Mouse (Mus musculus) liver (tissue): ENCODE measurements around the gene Armh1.
"Not testable (repeated sequence)": the region's sequence is repeated elsewhere in the genome, so short reads cannot be mapped to it uniquely, and the experiment has no call there.

Experiments
- DNase-seq: peaks from one replicate; pipeline ENCODE4 v3.0.0-alpha.2; 2020; ENCODE audit warnings: mixed read lengths

The Armh1 gene

DNA sequence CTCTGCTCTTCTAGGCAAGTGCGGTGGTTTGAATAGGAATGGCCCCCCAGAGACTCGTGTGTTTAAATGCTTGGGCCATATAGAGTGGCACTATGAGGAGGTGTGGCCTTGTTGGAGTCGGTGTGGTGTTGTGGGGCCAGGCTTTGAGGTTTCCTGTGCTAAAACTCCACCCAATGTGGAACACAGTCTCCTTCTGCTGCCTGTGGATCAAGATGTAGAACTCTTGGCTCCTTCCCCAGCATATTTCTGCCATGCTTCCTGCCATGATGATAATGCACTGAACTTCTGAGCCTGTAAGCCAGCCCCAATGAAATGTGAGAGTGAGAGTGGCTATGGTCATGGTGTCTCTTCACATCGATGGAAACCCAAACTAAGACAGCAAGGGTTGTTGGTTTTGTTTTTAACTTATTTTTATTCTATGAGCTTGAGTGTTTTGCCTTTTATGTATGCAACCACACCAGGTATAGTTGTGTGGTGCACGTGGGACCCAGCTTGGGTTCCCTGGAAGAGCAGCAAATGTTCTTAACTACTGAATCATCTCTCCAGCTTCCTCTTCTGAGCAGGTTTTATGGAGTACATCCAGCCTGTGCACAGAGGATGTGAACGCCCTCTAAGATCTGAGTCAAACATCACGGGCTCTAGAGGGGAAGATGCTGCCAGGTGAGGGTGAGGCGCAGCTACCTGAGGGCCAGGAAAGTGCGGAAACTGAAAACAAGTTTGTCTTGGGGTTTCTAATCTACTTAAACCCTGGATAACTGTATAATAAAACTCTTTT is 31.0 kb downstream of the Armh1 start:
- DNase-seq: no peak

DNA sequence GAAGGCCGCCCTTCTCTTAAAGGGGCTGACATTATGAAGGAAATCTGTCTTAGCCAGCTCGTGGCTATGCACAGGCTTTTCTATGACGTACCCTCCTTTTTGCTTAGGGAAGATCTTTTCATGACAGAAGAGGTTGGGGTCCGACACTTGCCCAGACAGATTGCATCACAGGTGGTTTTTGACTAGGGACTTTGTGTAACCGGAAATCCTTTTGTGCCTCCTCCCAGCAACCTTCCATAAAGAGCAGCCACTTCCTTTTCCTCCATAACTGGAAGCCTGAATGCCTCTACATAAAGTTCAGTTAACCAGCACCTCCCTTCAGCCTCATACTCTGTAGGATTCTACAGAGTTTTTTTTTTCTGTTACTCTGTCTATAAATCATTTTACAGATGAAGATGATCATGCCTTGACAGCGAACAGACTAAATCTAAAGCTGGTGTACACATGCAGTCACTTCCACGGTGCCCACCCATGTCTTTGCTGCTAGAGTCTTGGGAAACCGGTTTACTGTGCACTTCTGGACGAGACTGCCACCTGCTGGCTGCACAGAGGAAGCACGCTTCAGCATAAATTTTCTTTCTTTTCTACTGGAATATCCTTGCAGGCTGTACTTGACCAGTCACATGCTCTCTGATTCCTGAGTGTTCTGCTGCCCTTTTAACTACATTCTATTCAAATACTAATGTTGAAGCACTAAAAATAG is 33.3 kb downstream of the Armh1 start:
- DNase-seq: peak; percentile 67

DNA sequence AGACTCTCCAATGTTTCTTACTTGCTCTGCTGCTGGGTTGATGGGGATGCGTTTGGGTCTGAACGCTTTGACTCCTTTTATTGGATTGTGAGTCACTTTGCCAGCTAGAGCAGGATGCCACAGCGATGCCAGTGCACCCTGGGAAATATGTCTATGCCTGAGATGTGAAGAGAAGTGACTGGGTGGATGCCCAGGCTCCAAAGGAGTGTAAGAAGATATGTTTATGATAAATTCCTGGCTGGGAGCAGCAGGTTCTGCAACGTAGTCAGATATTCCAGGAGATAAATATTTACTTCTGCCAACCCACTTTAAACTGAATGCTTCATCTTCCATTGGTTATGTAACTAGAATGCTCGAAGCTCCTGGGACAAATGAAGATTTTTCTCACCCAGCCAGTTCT is 34.9 kb downstream of the Armh1 start:
- no peak for DNase-seq

DNA sequence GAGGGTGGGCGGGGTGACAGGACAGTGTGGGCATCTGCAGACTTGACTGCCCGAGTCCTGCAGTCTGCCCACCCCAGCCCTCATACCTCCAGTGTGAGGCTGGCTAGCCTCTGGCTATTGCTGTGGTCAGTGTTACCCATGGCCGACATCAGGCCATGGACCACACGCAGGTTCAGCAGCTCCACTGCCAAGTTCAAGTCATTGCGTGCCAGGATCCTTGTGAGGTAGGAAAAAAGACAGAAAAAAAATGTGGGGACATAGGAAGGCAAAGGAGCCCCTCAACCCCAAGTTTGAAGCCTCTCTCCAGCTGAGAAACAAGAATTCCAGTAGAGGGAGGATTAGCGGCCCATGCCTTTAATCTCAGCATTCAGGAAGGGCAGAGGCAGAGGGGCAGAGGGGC is 37.7 kb downstream of the Armh1 start:
- no peak for DNase-seq

DNA sequence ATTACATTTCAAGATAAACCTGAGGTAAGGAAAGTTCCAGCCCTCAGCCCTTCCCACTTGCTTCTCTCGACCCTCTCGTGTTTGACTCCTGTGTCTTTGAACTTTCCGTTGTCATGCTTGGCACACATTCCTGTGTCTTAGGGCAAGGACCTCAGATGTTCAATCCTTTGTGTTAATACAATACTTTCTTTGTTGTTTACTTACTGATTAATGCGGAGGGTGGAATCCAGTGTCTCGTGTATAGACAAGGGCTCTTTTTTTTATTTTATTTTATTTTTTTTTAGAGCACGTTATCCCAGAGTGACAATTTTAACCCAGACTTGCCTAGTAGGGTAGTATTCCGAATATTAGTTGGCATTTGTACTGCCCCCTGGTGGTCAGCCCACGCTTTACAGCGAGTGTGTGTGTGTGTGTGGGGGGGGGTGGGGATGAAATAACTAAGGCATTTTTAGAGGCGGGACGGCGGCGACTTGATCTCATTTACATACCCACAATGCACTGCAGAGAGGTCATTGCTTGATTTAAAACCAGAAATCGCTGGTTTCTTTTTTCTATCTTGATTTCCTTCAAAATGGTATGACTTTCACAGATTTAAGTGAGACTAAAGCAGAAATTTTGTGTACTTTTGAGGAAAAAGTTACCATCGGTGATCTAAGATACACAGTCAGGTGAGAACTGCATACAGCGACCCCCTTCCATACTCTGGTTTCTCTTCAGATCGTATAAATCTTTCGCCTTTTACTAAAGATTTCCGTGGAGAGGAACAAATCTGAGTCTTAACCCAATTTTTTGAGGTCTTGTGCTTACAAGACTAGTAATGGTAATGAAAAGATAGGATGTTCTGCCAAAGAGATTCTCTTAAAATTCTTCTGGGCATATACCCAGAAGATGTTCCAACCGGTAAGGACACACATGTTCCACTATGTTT is 41.5 kb downstream of the Armh1 start:
- DNase-seq: peak; percentile 87

DNA sequence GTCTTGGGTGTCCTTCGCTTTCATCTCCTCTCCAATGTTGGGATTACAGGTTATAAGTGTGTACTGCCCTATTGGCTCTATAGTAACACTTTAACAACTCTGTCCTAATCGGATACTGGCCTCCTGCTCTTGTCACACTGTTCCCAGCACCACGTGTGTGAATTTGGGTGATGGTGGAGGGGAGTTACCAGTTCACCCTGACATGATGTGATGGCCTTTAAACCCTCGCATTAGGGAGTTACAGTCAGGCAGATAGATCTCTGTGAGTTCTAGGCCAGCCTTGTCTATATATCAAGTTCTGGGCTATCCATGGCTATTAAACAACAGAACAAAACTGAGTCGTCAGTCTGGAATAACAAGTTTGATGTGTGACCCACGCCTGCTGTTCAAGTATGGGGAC is 42.3 kb downstream of the Armh1 start:
- no peak for DNase-seq

DNA sequence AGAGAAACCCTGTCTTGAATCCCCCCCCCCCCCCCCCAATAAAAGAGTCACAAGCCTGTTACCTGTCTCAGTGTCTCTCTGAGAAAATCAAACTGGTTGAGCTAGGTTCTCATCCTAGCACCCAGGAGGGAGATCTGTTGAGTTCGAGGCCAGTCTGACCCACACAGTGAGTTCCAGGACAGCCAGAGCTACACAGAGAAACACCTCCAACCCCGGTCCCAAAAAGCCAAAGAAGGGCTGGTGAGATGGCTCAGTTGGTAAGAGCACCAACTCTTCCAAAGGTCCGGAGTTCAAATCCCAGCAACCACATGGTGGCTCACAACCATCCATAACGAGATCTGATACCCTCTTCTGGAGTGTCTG is 49.0 kb downstream of the Armh1 start:
- DNase-seq: no peak

DNA sequence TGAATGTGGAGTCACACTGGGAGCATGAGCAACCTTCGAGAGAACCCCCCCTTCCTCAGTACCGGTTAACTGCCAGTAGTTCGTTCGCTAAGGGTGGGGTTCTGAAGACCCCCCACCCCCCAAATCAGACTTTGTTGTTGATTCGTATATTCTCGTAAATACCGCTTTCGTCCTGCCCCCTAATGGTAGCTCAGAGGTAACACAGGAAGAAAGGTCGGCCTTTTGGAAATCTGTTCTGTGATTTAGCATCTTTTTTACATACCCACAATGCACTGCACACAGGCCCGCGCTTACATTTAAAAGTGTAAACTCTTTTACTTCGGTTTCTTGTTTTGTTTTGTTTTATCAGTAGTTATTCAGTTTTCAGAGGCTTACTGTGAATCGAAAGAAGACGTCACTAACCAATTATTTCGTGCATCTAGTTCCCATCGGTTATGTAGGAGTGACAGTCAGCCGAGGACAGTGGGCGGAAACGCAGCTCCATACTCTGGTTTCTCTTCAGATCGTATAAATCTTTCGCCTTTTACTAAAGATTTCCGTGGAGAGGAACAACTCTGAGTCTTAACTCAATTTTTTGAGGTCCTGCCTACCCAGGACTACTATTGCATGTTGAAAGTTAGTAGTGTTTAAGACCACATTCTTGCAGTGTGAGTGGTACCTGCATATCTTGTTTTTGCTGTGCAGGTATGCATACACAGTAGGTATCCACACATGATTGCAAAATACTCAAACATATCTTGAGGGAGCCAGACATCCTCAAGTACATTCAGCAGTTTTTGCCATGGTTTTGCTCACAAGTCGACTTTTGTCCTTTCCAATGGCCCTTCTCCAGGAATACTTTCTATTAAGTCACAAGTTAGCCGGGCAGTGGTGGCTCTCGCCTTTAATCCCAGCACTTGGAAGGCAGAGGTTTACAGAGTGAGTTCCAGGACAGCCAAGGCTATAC is 49.6 kb downstream of the Armh1 start:
- DNase-seq: peak; percentile 37

DNA sequence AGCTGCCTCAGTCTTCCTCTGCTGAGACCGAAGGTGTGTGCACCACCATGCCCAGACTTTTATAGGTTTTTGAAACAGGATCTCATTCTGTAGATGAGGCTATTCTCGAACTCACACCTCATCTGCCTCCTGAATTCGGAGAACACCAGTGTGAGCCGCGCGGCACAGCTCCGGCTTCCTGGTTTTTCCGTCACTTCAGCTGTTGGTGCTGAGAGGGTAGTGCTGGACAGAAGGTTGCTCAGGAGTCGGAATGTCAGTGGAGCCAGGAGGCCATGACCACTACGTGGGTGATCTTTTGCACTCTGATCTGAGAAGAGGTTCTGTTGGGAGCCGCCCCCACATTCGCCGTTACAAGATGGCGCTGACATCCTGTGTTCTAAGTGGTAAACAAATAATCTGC is 60.1 kb downstream of the Armh1 start:
- DNase-seq: no peak

DNA sequence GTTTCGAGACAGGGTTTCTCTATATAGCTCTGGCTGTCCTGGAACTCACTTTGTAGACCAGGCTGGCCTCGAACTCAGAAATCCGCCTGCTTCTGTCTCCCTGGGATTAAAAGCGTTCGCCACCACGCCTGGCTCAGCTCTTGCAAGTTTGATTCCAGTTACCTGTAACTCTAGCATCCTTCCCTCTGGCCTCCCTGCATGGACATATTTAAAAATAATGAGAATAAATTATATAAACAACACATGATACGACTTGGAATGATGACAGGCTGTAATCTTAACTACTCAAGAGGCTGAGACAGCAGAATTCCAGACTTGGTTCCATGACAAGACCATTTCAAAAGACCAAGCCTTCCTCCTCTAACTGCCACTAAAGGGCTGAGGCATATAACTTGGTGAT is 61.3 kb downstream of the Armh1 start:
- DNase-seq: no peak

DNA sequence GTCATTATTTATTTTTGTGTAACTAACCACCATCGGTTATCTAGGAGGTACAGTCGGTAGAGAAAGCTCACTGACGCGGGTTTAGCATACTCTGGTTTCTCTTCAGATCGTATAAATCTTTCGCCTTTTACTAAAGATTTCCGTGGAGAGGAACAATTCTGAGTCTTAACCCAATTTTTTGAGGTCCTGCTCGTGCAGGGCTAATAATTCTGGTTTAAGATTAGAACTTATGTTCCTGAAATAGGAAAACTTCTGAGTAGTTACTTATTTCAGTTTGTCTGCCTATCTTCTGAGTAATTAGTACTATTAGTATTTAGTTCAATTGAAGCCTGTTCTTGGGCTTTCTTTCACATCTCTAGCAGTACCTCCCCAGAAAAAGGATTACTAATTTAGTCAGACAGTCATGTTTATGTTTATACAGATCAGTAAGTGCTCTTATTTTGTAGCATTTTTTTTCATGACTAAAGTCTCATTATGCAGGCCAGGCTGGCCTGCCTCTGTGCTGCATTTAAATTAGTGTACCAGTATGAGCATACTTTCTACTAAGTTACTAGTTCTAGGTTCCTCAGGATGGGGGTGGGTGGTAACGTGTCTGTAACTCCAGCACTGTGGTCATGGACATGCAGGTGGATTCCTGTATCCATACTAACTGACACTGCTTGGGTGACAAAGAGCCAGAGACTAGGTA is 61.9 kb downstream of the Armh1 start:
- peak; percentile 54 for DNase-seq

DNA sequence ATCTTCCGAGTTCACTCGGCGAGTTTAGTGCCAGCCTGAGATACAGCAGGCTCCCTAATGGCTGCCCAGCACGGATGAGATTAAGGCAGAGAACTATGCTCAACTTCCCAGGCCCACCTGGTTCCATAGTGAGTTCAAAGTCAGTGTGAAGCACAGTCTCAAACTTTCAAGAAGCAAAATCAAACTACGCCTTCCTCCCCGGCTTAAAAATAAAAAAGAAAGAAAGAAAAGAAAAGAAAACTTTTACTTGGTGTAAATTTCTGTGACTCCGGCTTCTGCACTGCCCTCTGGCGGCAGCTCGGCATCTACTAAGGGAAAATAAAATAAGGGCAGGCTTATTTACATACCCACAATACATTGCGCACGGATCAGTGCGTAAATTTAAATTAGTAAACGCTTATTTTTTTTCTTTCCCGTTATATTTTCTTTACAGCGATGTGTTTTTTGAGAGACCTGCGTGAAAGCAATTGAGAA is 62.5 kb downstream of the Armh1 start:
- peak; percentile 91 for DNase-seq

DNA sequence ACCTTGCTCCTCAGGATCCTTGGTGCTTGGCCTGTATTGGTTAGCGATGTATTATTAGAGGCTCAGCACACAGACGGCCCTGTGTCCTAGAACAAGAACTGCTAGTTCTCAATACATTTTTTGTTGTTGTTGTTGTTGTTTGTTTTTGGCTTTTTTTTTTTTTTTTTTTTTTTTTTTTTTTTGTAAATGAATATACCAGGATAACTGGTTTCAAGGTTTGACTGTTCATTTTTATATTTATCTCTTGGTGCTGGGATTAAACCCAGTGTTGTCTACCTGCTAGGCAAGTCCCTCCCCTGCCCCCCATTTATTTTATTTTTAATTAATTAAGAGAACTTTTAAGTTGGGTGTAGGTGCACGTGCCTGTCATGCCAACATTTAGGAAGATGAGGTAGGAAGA is 63.0 kb downstream of the Armh1 start:
- DNase-seq: no peak

DNA sequence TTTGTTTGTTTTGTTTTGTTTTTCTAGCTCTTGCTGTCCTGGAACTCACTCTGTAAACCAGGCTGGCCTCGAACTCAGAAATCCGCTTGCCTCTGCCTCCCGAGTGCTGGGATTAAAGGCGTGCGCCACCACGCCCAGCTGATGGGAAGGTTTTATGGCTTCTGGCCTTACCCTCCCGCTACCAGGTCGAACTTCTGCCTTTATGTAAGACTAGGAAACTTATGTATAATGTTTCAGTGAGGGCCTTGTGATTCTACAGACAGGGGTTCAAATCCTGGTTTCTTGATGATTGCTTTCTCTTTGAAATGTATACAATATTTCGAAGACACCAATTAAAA is 69.2 kb downstream of the Armh1 start:
- DNase-seq: not testable (repeated sequence)

DNA sequence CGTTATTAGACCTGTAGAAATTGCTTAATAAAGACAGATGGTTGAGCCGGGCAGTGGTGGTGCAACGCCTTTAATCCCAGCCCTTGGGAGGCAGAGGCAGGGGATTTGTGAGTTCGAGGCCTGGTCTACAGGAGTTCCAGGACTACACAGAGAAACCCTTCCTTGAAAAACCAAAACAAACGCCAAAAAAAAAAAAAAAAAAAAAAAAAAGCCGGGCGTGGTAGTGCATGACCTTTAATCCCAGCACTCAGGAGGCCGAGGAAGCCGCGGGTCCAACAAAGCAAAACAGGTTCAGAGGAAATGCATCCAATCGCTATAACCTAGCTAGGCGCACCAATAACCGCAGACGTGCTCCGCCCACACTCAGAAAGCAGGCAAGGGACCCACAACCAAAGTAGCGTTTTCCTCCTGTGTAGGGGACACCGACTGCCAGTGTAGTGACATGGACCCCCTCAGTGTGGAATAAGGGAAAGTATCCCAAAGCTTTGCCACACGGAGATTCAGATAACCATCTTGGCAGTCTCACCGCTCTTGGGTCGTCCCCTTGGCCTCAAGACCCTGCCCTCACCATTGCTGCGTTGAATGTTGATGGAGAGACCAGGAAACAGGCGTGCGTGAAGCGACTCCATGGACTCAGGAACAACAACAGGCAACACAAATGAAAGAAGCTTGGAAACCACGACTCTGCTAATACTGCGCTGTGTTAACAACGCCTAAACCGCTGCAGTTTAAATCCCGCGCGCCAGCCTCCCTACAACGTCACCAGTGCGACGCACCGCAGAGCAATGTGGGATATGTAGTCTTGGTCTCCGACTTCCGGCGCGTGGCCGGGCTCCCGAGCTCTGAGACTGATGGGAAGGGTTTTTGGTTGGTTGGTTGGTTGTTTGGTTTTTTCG is 69.8 kb downstream of the Armh1 start, which contains the start of gene Kif2c:
Gene Kif2c, minus strand, starts transcription at position 777 of the 896 bp plus-strand sequence.
- peak; percentile 91 for DNase-seq

DNA sequence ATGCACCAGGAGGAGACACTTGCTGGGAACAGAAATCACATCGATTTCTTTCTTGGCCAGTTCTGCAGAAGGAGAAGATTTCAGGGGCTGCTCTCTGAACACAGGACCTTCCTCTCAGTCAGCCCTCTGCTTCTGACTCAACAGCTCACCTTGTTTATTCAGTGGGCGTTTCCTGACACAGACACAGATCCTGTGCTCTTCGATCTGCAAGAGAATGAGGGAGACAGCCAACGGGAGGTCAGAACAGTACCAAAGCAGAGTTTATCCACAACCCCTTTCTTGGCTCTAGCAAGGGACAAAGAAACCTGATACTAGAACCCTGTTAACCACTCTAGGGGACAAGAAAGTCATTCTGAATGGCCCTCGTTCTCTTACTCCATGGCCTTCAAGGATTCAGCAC is 82.0 kb downstream of the Armh1 start:
- no peak for DNase-seq
